Mouse (Mus musculus): ENCODE data around the gene Gstm7.

GRCm38 (mm10) chr3:107953328-107953755, 21.7 kb upstream of the Gstm7 start:
- no peak for TF ChIP-seq EP300 (optimal IDR thresholded peaks at IDR 0.05)
- peak; percentile 93 for TF ChIP-seq CTCF (IDR thresholded peaks at IDR 0.05; ENCODE audit: low read depth)

Data from stomach, postnatal 0 days (tissue).